ENCODE assay signal across 33 mouse cellular contexts in the genomic region with DNA sequence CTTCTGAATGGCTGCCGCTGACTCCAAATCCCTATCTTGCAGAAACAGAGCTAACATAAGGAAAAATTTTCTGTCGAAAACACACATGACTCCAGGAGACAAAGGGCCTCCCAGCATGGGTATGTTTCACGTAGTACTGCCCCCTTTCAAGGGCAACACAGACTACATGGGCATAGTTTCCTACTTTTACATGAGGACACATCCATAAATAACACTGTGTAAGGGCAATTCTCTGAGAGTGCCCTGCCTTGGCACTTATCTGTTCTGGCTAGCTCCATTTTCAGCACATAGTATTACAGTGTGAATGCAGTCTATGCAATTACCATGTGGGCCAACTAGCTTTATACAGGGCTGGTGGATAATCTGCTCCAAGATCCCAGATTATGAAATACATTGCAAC.
A peak's percentile ranks its signal among the peaks of the same experiment; 100 is the strongest.
DNase-seq lines count a peak whose midpoint lies in the region; ATAC-seq and TF ChIP-seq lines count a peak whose summit lies in the region.
"Had no signal": no experiment of that assay in that cellular context is flagged by ENCODE, and none has a peak within 500 bp of the region (broad histone marks: within the 10 kb centered on the region; RNA-seq: fewer than 3 reads in every experiment).

No protein-coding gene starts in this region.

- no peaks in the 10 kb centered on the region for H3K36me3 ChIP-seq in forebrain, embryonic 14.5 days (ENCODE audit: control insufficient read depth, insufficient read depth, low read length)
- no peaks in the 10 kb centered on the region for H3K36me3 ChIP-seq in forebrain, embryonic 12.5 days (replicated peaks)
- H3K36me3 ChIP-seq in heart, embryonic 15.5 days = no peaks in the 10 kb centered on the region
- H3K36me3 ChIP-seq: embryonic facial prominence, embryonic 15.5 days; intestine, embryonic 15.5 days; liver, embryonic 12.5 days; midbrain, embryonic 15.5 days; neural tube, embryonic 15.5 days; stomach, embryonic 15.5 days had no signal

- no peak for TF ChIP-seq CTCF in gastrocnemius, adult 2 months (IDR thresholded peaks at IDR 0.05)

- intact Hi-C loops in gastrocnemius, adult 2 months (cut with DNase I) = no loop called here
- intact Hi-C loops in gastrocnemius, postnatal 36 days (cut with DNase I) = no loop called here
- intact Hi-C loops in heart, postnatal 25 days (cut with DNase I) = no loop called here

- no peaks in the 10 kb centered on the region for H3K9me3 ChIP-seq in forebrain, embryonic 14.5 days (replicated peaks; ENCODE audit: control insufficient read depth, low read length)
- H3K9me3 ChIP-seq in forebrain, embryonic 12.5 days = no peaks in the 10 kb centered on the region
- no peaks in the 10 kb centered on the region for H3K9me3 ChIP-seq in heart, embryonic 15.5 days (replicated peaks)
- H3K9me3 ChIP-seq: embryonic facial prominence, embryonic 15.5 days; intestine, embryonic 15.5 days; liver, embryonic 12.5 days; midbrain, embryonic 15.5 days; neural tube, embryonic 15.5 days; stomach, embryonic 15.5 days had no signal

- 0 out of 2 replicates have a peak, but pooled peaks cover 2% of the 10 kb centered on the region for H3K4me1 ChIP-seq in forebrain, embryonic 14.5 days (ENCODE audit: control insufficient read depth, insufficient read depth, low read length)
- no peaks in the 10 kb centered on the region for H3K4me1 ChIP-seq in forebrain, embryonic 12.5 days
- H3K4me1 ChIP-seq in heart, embryonic 15.5 days (replicated peaks) = no peaks in the 10 kb centered on the region
- H3K4me1 ChIP-seq: embryonic facial prominence, embryonic 15.5 days; intestine, embryonic 15.5 days; liver, embryonic 12.5 days; midbrain, embryonic 15.5 days; neural tube, embryonic 15.5 days; stomach, embryonic 15.5 days had no signal

- no peak overlapping the region for H3K4me2 ChIP-seq in forebrain, embryonic 14.5 days (ENCODE audit: low read length)
- no peak overlapping the region for H3K4me2 ChIP-seq in forebrain, embryonic 12.5 days
- H3K4me2 ChIP-seq in heart, embryonic 15.5 days = no peak overlapping the region
- H3K4me2 ChIP-seq: embryonic facial prominence, embryonic 15.5 days; intestine, embryonic 15.5 days; liver, embryonic 12.5 days; midbrain, embryonic 15.5 days; neural tube, embryonic 15.5 days; stomach, embryonic 15.5 days had no signal

- no peaks in the 10 kb centered on the region for H3K27me3 ChIP-seq in forebrain, embryonic 14.5 days (replicated peaks; ENCODE audit: control insufficient read depth, insufficient read depth, low read length)
- H3K27me3 ChIP-seq in forebrain, embryonic 12.5 days = no peaks in the 10 kb centered on the region
- H3K27me3 ChIP-seq in heart, embryonic 15.5 days = no peaks in the 10 kb centered on the region
- H3K27me3 ChIP-seq: CH12.LX; embryonic facial prominence, embryonic 15.5 days; intestine, embryonic 15.5 days; liver, embryonic 12.5 days; midbrain, embryonic 15.5 days; neural tube, embryonic 15.5 days; stomach, embryonic 15.5 days had no signal

- ATAC-seq in forebrain, embryonic 14.5 days = 0 out of 2 replicates have a peak, but pooled peaks have one; percentile 23
- no peak for ATAC-seq in forebrain, embryonic 12.5 days (ENCODE audit: low FRiP score)
- peak; percentile 60; the same call in 1 of the 2 replicates for ATAC-seq in heart, embryonic 15.5 days (replicated peaks; ENCODE audit: insufficient number of reproducible peaks, insufficient read depth, low FRiP score, low read depth)
- 0 out of 2 replicates have a peak, but pooled peaks have one; percentile 34 for ATAC-seq in erythroid progenitor cell, adult 5-6 weeks (replicated peaks; ENCODE audit: low FRiP score, poor library complexity, severe bottlenecking)
- ATAC-seq: activated CD4-positive, CD25-positive, alpha-beta regulatory T cell, adult 4 months; hindbrain, embryonic 16.5 days; intestine, embryonic 15.5 days; liver, embryonic 12.5 days; liver, postnatal 0 days; midbrain, embryonic 15.5 days had no signal

- WGBS in forebrain, embryonic 14.5 days = 73% methylated on average over 3 of the region's 3 CpGs
- 81% methylated on average over 3 of the region's 3 CpGs for WGBS in forebrain, embryonic 12.5 days
- WGBS in heart, embryonic 15.5 days = 70% methylated on average over 3 of the region's 3 CpGs

- H3K27ac ChIP-seq in forebrain, embryonic 14.5 days (ENCODE audit: low read depth, low read length) = no peak overlapping the region
- no peak overlapping the region; the same call in 1 of the 2 replicates for H3K27ac ChIP-seq in forebrain, embryonic 12.5 days
- peak overlapping the region; percentile 59 for H3K27ac ChIP-seq in gastrocnemius, adult 2 months
- H3K27ac ChIP-seq in heart, embryonic 15.5 days = no peak overlapping the region
- H3K27ac ChIP-seq: embryonic facial prominence, embryonic 15.5 days; intestine, embryonic 15.5 days; kidney, postnatal 0 days; liver, embryonic 12.5 days; macrophage; midbrain, embryonic 15.5 days; neural tube, embryonic 15.5 days; stomach, embryonic 15.5 days had no signal

- DNase-seq in forebrain, embryonic 14.5 days (ENCODE audit: low spot score) = no peak
- DNase-seq in gastrocnemius, adult 2 months = no peak
- DNase-seq in gastrocnemius, postnatal 36 days = no peak
- no peak for DNase-seq in heart, postnatal 25 days (ENCODE audit: low spot score)
- DNase-seq in spleen, postnatal 36 days (ENCODE audit: low spot score in 2 of 2) = no peak
- DNase-seq: adrenal gland, adult 8-10 months; cerebellum, adult 2 months; cerebellum, postnatal 14 days; gastrocnemius, postnatal 25 days; kidney, adult 8-10 months; kidney, postnatal 4 days; layer of hippocampus, postnatal 36 days; left cerebral cortex, postnatal 4 days; liver, postnatal 0 days; lung, postnatal 10 days; retina, postnatal 1 day; right cerebral cortex, postnatal 14 days; thymus, adult 18-20 months; thymus, postnatal 25 days had no signal

- H3K4me3 ChIP-seq in forebrain, embryonic 14.5 days (ENCODE audit: low read depth, low read length) = no peak overlapping the region
- no peak overlapping the region for H3K4me3 ChIP-seq in forebrain, embryonic 12.5 days (replicated peaks)
- H3K4me3 ChIP-seq in gastrocnemius, adult 2 months = no peak overlapping the region
- H3K4me3 ChIP-seq in heart, embryonic 15.5 days = no peak overlapping the region
- H3K4me3 ChIP-seq: embryonic facial prominence, embryonic 15.5 days; intestine, embryonic 15.5 days; liver, embryonic 12.5 days; midbrain, embryonic 15.5 days; neural tube, embryonic 15.5 days; stomach, embryonic 15.5 days had no signal

- no peak overlapping the region for H3K9ac ChIP-seq in forebrain, embryonic 14.5 days (ENCODE audit: low read length)
- no peak overlapping the region for H3K9ac ChIP-seq in forebrain, embryonic 12.5 days
- no peak overlapping the region for H3K9ac ChIP-seq in heart, embryonic 15.5 days
- H3K9ac ChIP-seq: embryonic facial prominence, embryonic 15.5 days; intestine, embryonic 15.5 days; liver, embryonic 12.5 days; liver, postnatal 0 days; midbrain, embryonic 15.5 days; neural tube, embryonic 15.5 days; stomach, embryonic 15.5 days had no signal
